Mouse (Mus musculus) embryonic fibroblast, embryonic 13.5 days (primary cell): ENCODE measurements at regions not wholly inside any gene's neighbourhood (a gene's known extent, or its start where the extent isn't known, plus 50 kb on each side); places are given as distances from the start of the nearest gene placed in this dataset.

Experiments
- CTCF ChIP-seq: IDR thresholded peaks from 2 replicates; pipeline ENCODE4 v1.5.1; 2011; ENCODE audit warnings: mild to moderate bottlenecking, control low read depth, low read length, moderate library complexity, borderline replicate concordance; ENCODE audit not compliant: insufficient read depth
- POLR2A ChIP-seq: IDR thresholded peaks from 2 replicates; pipeline ENCODE4 v1.6.1; 2011; ENCODE audit warnings: low read depth, mild to moderate bottlenecking, control low read depth, low read length, moderate library complexity

- TF ChIP-seq POLR2A (no peak), CTCF (no peak)
Measured at GRCm38 (mm10) chr11:44330851-44331773, 68.8 kb upstream of the Il12b start.
